Mouse (Mus musculus) ovary, postnatal 36 days (tissue): ENCODE results near the gene Arhgap10.

Source experiments
- DNase-seq: peaks from one replicate; pipeline ENCODE4 v3.0.0; 2022; ENCODE audit warnings: low spot score, mixed read lengths

The Arhgap10 gene

GRCm38 (mm10) chr8:77213893-77214464 is 303.8 kb downstream of the Arhgap10 start:
- DNase-seq, result no peak

- no peak for DNase-seq
These were observed 308.5 kb downstream of the Arhgap10 start for GRCm38 (mm10) chr8:77209297-77209696.
